Mouse (Mus musculus) lung, adult 18-20 months (tissue): ENCODE data around the gene E2f2.
A peak's percentile ranks its signal among the peaks of the same experiment; 100 is the strongest.

Experiments
- DNase-seq, 2 experiments: peaks; one replicate each; pipeline ENCODE4 v3.0.0; 2022; ENCODE audit warnings: mixed read lengths in 2 of 2

E2f2 gene

GRCm38 (mm10) chr4:136172011-136172541 lies at the start of gene E2f2:
E2f2 (plus strand) TSS chr4:136172394.
- peak; percentile 67 to 72 for DNase-seq

- DNase-seq = peak in 1 of 2 experiments; percentile 36
Observed at GRCm38 (mm10) chr4:136123111-136123791, 48.9 kb upstream of the E2f2 start.

- no peak for DNase-seq
Observed at GRCm38 (mm10) chr4:136123792-136124161, 48.4 kb upstream of the E2f2 start.

- DNase-seq = no peak
Observed at GRCm38 (mm10) chr4:136124581-136124980, 47.6 kb upstream of the E2f2 start.

GRCm38 (mm10) chr4:136125458-136125857 lies 46.7 kb upstream of the E2f2 start:
- no peak for DNase-seq

- DNase-seq = no peak
Observed at GRCm38 (mm10) chr4:136126019-136126418, 46.2 kb upstream of the E2f2 start.

GRCm38 (mm10) chr4:136127670-136128069 lies 44.5 kb upstream of the E2f2 start:
- no peak for DNase-seq

GRCm38 (mm10) chr4:136129842-136130241 lies 42.4 kb upstream of the E2f2 start:
- no peak for DNase-seq

- DNase-seq = no peak
Observed at GRCm38 (mm10) chr4:136133801-136134200, 38.4 kb upstream of the E2f2 start.

- DNase-seq = no peak
Observed at GRCm38 (mm10) chr4:136134418-136134977, 37.7 kb upstream of the E2f2 start.

GRCm38 (mm10) chr4:136134978-136135873 lies 37.0 kb upstream of the E2f2 start:
- no peak for DNase-seq

GRCm38 (mm10) chr4:136135874-136136728 lies 36.1 kb upstream of the E2f2 start:
- no peak for DNase-seq

- no peak for DNase-seq
Observed at GRCm38 (mm10) chr4:136139326-136140110, 32.7 kb upstream of the E2f2 start.

GRCm38 (mm10) chr4:136140327-136141250 lies 31.6 kb upstream of the E2f2 start:
- DNase-seq = peak; percentile 94 to 97

GRCm38 (mm10) chr4:136142267-136143192 lies 29.7 kb upstream of the E2f2 start:
- no peak for DNase-seq

- DNase-seq = peak; percentile 97 to 98
Observed at GRCm38 (mm10) chr4:136143193-136143976, 28.8 kb upstream of the E2f2 start, which contains the start of gene Id3. Id3 (plus strand) TSS chr4:136143497.

GRCm38 (mm10) chr4:136144126-136144926 lies 27.9 kb upstream of the E2f2 start:
- DNase-seq = peak; percentile 91 to 92

- no peak for DNase-seq
Observed at GRCm38 (mm10) chr4:136144927-136145292, 27.3 kb upstream of the E2f2 start.
